Comparison of ENCODE assay signal across 9 mouse cellular contexts in genomic region chr2:108690091-108690490, GRCm38 (mm10).
DNase-seq lines count a peak whose midpoint lies in the region; ATAC-seq and TF ChIP-seq lines count a peak whose summit lies in the region.
"Had no signal": no experiment of that assay in that cellular context is flagged by ENCODE, and none has a peak within 500 bp of the region (broad histone marks: within the 10 kb centered on the region; RNA-seq: fewer than 3 reads in every experiment).

No protein-coding gene starts in this region.

- H3K9ac ChIP-seq in intestine, embryonic 14.5 days (ENCODE audit: low read length) = no peak overlapping the region
- no peak overlapping the region for H3K9ac ChIP-seq in intestine, embryonic 15.5 days
- H3K9ac ChIP-seq: embryonic facial prominence, embryonic 13.5 days had no signal

- no peaks in the 10 kb centered on the region for H3K27me3 ChIP-seq in intestine, embryonic 14.5 days (replicated peaks; ENCODE audit: control insufficient read depth, insufficient read depth, low read length)
- H3K27me3 ChIP-seq in intestine, embryonic 15.5 days (replicated peaks) = no peaks in the 10 kb centered on the region
- H3K27me3 ChIP-seq: embryonic facial prominence, embryonic 13.5 days had no signal

- no peaks in the 10 kb centered on the region for H3K9me3 ChIP-seq in intestine, embryonic 14.5 days (ENCODE audit: control insufficient read depth, low read length)
- H3K9me3 ChIP-seq in intestine, embryonic 15.5 days = no peaks in the 10 kb centered on the region
- H3K9me3 ChIP-seq: embryonic facial prominence, embryonic 13.5 days had no signal

- DNase-seq in intestine, embryonic 14.5 days (ENCODE audit: low spot score) = peak; percentile 59
- DNase-seq in ES-CJ7 (ENCODE audit: low read depth, low spot score) = peak; percentile 70
- peak; percentile 82 for DNase-seq in brain, embryonic 14.5 days (ENCODE audit: low read depth)
- peak; percentile 36 for DNase-seq in layer of hippocampus, adult 9-10 months (ENCODE audit: low spot score)
- DNase-seq in natural killer cell, adult 2 months (ENCODE audit: low spot score in 2 of 2) = no peak

- no peaks in the 10 kb centered on the region for H3K36me3 ChIP-seq in intestine, embryonic 14.5 days (ENCODE audit: control insufficient read depth, insufficient read depth, low read length)
- no peaks in the 10 kb centered on the region for H3K36me3 ChIP-seq in intestine, embryonic 15.5 days
- H3K36me3 ChIP-seq: embryonic facial prominence, embryonic 13.5 days had no signal

- ATAC-seq in intestine, embryonic 14.5 days (replicated peaks; ENCODE audit: low FRiP score, low TSS enrichment, low read depth) = no peak
- ATAC-seq in intestine, embryonic 15.5 days = no peak
- ATAC-seq in megakaryocyte-erythroid progenitor cell, adult 5-6 weeks (replicated peaks; ENCODE audit: low FRiP score, low TSS enrichment, poor library complexity, severe bottlenecking) = 0 out of 2 replicates have a peak, but pooled peaks have one; percentile 61

- no peak overlapping the region for H3K27ac ChIP-seq in intestine, embryonic 14.5 days (ENCODE audit: low read depth)
- no peak overlapping the region for H3K27ac ChIP-seq in intestine, embryonic 15.5 days
- H3K27ac ChIP-seq in embryonic fibroblast, embryonic 13.5 days (ENCODE audit: insufficient read depth, low read length) = no peak overlapping the region
- H3K27ac ChIP-seq: embryonic facial prominence, embryonic 13.5 days had no signal

- H3K4me3 ChIP-seq in intestine, embryonic 14.5 days (ENCODE audit: low read depth, low read length) = no peak overlapping the region
- no peak overlapping the region for H3K4me3 ChIP-seq in intestine, embryonic 15.5 days (replicated peaks)
- H3K4me3 ChIP-seq in embryonic fibroblast, embryonic 13.5 days (ENCODE audit: insufficient read depth, low read length) = no peak overlapping the region
- H3K4me3 ChIP-seq: embryonic facial prominence, embryonic 13.5 days had no signal

- no peaks in the 10 kb centered on the region for H3K4me1 ChIP-seq in intestine, embryonic 14.5 days (replicated peaks; ENCODE audit: control insufficient read depth, insufficient read depth, low read length)
- H3K4me1 ChIP-seq in intestine, embryonic 15.5 days (replicated peaks) = no peaks in the 10 kb centered on the region
- peaks cover 6% of the 10 kb centered on the region for H3K4me1 ChIP-seq in embryonic fibroblast, embryonic 13.5 days (ENCODE audit: control insufficient read depth, insufficient read depth, low read length)
- H3K4me1 ChIP-seq: embryonic facial prominence, embryonic 13.5 days had no signal

- WGBS in intestine, embryonic 14.5 days = 54% methylated on average over 4 of the region's 4 CpGs
- WGBS in intestine, embryonic 15.5 days = 52% methylated on average over 4 of the region's 4 CpGs

- no peak overlapping the region for H3K4me2 ChIP-seq in intestine, embryonic 14.5 days (ENCODE audit: low read length)
- H3K4me2 ChIP-seq in intestine, embryonic 15.5 days (replicated peaks) = no peak overlapping the region
- H3K4me2 ChIP-seq: embryonic facial prominence, embryonic 13.5 days had no signal

- peak; percentile 69; the same call in 1 of the 2 replicates for TF ChIP-seq CTCF in brain, embryonic 14.5 days (IDR thresholded peaks at IDR 0.05; ENCODE audit: borderline replicate concordance, extremely low read depth, insufficient read depth, insufficient read length)
- peak; percentile 14; the same call in 1 of the 2 replicates for TF ChIP-seq CTCF in embryonic fibroblast, embryonic 13.5 days (IDR thresholded peaks at IDR 0.05; ENCODE audit: borderline replicate concordance, insufficient read depth, low read length)

- TF ChIP-seq POLR2A in brain, embryonic 14.5 days (IDR thresholded peaks at IDR 0.05; ENCODE audit: borderline replicate concordance, extremely low read depth, insufficient read depth, insufficient read length, poor library complexity, severe bottlenecking) = no peak
- TF ChIP-seq POLR2A in embryonic fibroblast, embryonic 13.5 days (IDR thresholded peaks at IDR 0.05; ENCODE audit: low read depth, low read length) = no peak

Comparison
In these comparisons a context has a peak if more than half of its experiments do, and no peak if none do; other contexts are left out.
1. DNase-seq: peak in intestine, embryonic 14.5 days (single experiment), ES-CJ7 (single experiment), brain, embryonic 14.5 days (single experiment) and layer of hippocampus, adult 9-10 months (single experiment); none in natural killer cell, adult 2 months (0 of 2).